Mouse (Mus musculus) limb, embryonic 11.5 days (tissue): ENCODE data around the gene Gm17545. TPM values are rescaled to one million over a fixed set of nuclear protein-coding genes. Genes with fewer than 3 reads are reported as not detected.

Source experiments
- ATAC-seq: fragments of 200-750 bp; cut with Nextera tagmentation; 2 replicates; pipeline ENCODE4 v1.8.0; 2017; ENCODE audit warnings: low read depth; ENCODE audit not compliant: insufficient number of reproducible peaks, low FRiP score, low TSS enrichment
- DNase-seq: peaks from one replicate; pipeline ENCODE4 v3.0.0-alpha.2; 2015; ENCODE audit warnings: low spot score
- H3K27ac ChIP-seq: fragments of 300-500 bp; sonication (generic); replicated peaks from 2 replicates; pipeline ENCODE4 v1.5.1; 2014; ENCODE audit warnings: low read depth, mild to moderate bottlenecking, low read length
- H3K27me3 ChIP-seq: fragments of 300-500 bp; sonication (generic); 2 replicates; pipeline ENCODE4 v1.6.1; 2014; ENCODE audit warnings: mild to moderate bottlenecking, low read length, mixed read lengths; ENCODE audit not compliant: control insufficient read depth, insufficient read depth
- H3K36me3 ChIP-seq: fragments of 300-500 bp; sonication (generic); 2 replicates; pipeline ENCODE4 v1.6.1; 2014; ENCODE audit warnings: mild to moderate bottlenecking, low read length, moderate library complexity, mixed read lengths; ENCODE audit not compliant: control insufficient read depth, insufficient read depth
- H3K4me1 ChIP-seq: fragments of 300-500 bp; sonication (generic); 2 replicates; pipeline ENCODE4 v1.6.1; 2014; ENCODE audit warnings: low read length, mixed read lengths; ENCODE audit not compliant: control insufficient read depth, insufficient read depth
- H3K4me2 ChIP-seq: fragments of 300-500 bp; sonication (generic); 2 replicates; pipeline ENCODE4 v1.6.1; 2014; ENCODE audit warnings: low read depth, mild to moderate bottlenecking, moderate library complexity; ENCODE audit not compliant: severe bottlenecking
- H3K4me3 ChIP-seq: fragments of 300-500 bp; sonication (generic); 2 replicates; pipeline ENCODE4 v1.5.1; 2014; ENCODE audit warnings: low read depth, low read length
- H3K9ac ChIP-seq: fragments of 300-500 bp; sonication (generic); 2 replicates; pipeline ENCODE4 v1.6.1; 2014; ENCODE audit warnings: mild to moderate bottlenecking, low read length
- H3K9me3 ChIP-seq: fragments of 300-500 bp; sonication (generic); 2 replicates; pipeline ENCODE4 v1.6.1; 2016; ENCODE audit warnings: low read length; ENCODE audit not compliant: control insufficient read depth
- WGBS: fragments of 180-500 bp; shearing (Covaris S2); extraction: QIAGEN DNeasy Blood & Tissue Kit; methylation state at CpG from one replicate; pipeline ENCODE4 v1.1.7; 2014; 5-methylcytosine and 5-hydroxymethylcytosine counted together
- polyA plus RNA-seq: library from polyadenylated mRNA; unstranded; fragments of >200 nt; fragmentation: Nextera tagmentation; extraction: Ambion mirVana; gene quantifications from 2 replicates; pipeline ENCODE4 v1.2.1, GENCODE M21; 2014

The Gm17545 gene
- polyA plus RNA-seq, 1 experiment from 2014 or later, result not detected

- WGBS, result 80% methylated on average over 3 of the region's 3 CpGs
- H3K4me3 ChIP-seq, result no peak overlapping the region
- ATAC-seq (no peak), DNase-seq (no peak)
- H3K4me1 ChIP-seq, result no peaks in the 10 kb centered on the region
- H3K27ac ChIP-seq, result no peak overlapping the region
- H3K4me2 ChIP-seq, result no peak overlapping the region
- no peaks in the 10 kb centered on the region for H3K9me3 ChIP-seq
- H3K27me3 ChIP-seq, result no peaks in the 10 kb centered on the region
- no peak overlapping the region for H3K9ac ChIP-seq
- H3K36me3 ChIP-seq, result no peaks in the 10 kb centered on the region
These were observed 34.2 kb upstream of the Gm17545 start for GRCm38 (mm10) chr9:22419877-22420276.

DNA sequence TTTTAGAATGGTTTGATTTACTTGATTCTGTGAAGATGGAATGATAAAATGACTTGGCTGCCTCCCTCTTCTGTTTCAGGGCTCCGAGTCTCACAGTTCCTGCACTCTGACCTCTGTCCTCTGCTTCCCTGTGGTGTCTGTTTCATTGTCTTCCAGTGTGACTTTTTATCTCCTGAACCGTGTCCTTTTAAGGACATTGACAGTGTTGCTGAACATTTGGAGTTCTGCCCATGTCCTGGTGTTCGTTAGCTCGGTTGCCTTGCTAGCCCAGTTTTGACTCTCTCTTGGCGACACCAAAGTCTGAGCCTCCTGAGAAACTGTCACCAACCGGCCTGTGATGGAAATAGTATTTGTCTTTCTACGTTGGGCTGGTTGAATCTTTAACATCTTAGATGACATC is 33.6 kb upstream of the Gm17545 start:
- WGBS, result 49% methylated on average over 7 of the region's 7 CpGs
- H3K4me3 ChIP-seq, result no peak overlapping the region
- H3K9me3 ChIP-seq, result no peaks in the 10 kb centered on the region
- H3K9ac ChIP-seq, result no peak overlapping the region
- no peak overlapping the region for H3K4me2 ChIP-seq
- ATAC-seq, result no peak
- H3K36me3 ChIP-seq, result no peaks in the 10 kb centered on the region
- H3K27me3 ChIP-seq, result no peaks in the 10 kb centered on the region
- no peak for DNase-seq
- no peaks in the 10 kb centered on the region for H3K4me1 ChIP-seq
- H3K27ac ChIP-seq, result no peak overlapping the region

DNA sequence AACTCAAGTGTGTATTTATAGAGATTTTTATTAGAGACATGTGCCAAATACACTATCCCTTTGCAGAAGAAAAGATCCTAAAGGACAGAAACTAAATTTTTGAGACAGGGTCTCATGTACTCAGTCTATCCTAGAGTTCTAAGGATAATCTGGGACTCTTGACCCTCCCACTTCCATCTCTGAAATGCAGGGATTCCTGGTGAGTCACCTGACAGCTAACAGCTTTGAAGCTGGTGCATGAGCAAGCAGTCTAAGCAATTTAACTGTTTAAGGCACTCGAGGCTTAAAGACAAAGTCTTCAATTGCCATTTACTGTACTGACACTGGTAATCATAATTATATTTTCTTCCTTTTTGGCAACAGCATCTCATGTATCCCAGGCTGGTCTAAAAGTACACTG is 31.5 kb upstream of the Gm17545 start:
- Histone ChIP-seq H3K9me3 (no peaks in the 10 kb centered on the region), H3K36me3 (no peaks in the 10 kb centered on the region), H3K4me1 (no peaks in the 10 kb centered on the region), H3K27ac (no peak overlapping the region), H3K4me3 (no peak overlapping the region), H3K4me2 (no peak overlapping the region), H3K27me3 (no peaks in the 10 kb centered on the region), H3K9ac (no peak overlapping the region)
- no peak for DNase-seq
- WGBS, result 55% methylated on average over 1 of the region's 1 CpGs
- ATAC-seq, result no peak

- Histone ChIP-seq H3K4me3 (no peak overlapping the region), H3K36me3 (no peaks in the 10 kb centered on the region), H3K27ac (no peak overlapping the region), H3K4me1 (no peaks in the 10 kb centered on the region), H3K9ac (no peak overlapping the region), H3K4me2 (no peak overlapping the region), H3K27me3 (no peaks in the 10 kb centered on the region), H3K9me3 (no peaks in the 10 kb centered on the region)
- DNase-seq, result no peak
- no peak for ATAC-seq
- 81% methylated on average over 1 of the region's 1 CpGs for WGBS
These were observed 30.6 kb upstream of the Gm17545 start for GRCm38 (mm10) chr9:22423507-22423906.

DNA sequence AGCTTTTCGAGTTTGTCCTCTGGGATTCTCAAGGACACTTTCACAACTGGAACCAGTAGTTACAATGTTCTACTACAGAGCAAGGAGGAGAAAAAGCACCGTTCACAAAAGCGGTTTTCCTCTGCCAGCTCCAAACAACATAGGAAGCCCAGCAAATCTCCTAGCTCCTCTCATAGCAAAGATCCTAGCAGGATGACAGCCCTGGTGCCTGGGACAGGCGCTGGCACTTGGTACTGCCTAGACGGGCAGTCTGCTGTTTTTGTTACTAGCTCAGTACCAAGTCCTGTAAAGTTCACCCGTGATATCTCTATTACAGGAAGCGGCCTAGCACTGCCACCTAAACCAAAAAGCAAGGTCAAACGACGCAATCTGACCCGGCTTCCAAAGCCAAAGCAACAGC is 29.9 kb upstream of the Gm17545 start:
- Histone ChIP-seq H3K9me3 (no peaks in the 10 kb centered on the region), H3K36me3 (no peaks in the 10 kb centered on the region), H3K27ac (no peak overlapping the region), H3K4me1 (no peaks in the 10 kb centered on the region), H3K4me3 (no peak overlapping the region), H3K27me3 (no peaks in the 10 kb centered on the region), H3K4me2 (no peak overlapping the region), H3K9ac (no peak overlapping the region)
- DNase-seq, result no peak
- 70% methylated on average over 10 of the region's 10 CpGs for WGBS
- ATAC-seq, result no peak

DNA sequence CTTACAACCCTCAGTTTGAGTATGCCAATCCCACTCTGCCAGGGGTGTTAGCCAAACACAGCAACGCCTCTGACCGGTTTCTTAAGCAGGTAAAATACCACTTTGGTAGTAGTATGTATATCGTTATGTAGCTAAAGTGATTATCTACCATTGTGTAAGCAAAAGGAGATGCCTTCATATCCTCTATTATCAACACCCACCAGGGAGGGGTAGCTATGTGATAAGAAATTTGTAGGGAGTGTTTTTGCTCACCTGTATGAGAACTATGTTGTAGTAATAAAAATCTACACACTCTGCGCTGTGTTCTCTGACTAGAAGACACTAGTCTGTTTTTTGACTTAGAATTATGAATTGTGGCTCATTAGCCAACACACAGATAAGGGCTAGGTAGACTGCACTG is 29.4 kb upstream of the Gm17545 start:
- Histone ChIP-seq H3K27ac (no peak overlapping the region), H3K9me3 (no peaks in the 10 kb centered on the region), H3K9ac (no peak overlapping the region), H3K4me2 (no peak overlapping the region), H3K36me3 (no peaks in the 10 kb centered on the region), H3K4me1 (peaks cover under 1% of the 10 kb centered on the region; the same call in 1 of the 2 replicates), H3K27me3 (no peaks in the 10 kb centered on the region), H3K4me3 (no peak overlapping the region)
- WGBS, result 91% methylated on average over 4 of the region's 4 CpGs
- DNase-seq (no peak), ATAC-seq (no peak)

DNA sequence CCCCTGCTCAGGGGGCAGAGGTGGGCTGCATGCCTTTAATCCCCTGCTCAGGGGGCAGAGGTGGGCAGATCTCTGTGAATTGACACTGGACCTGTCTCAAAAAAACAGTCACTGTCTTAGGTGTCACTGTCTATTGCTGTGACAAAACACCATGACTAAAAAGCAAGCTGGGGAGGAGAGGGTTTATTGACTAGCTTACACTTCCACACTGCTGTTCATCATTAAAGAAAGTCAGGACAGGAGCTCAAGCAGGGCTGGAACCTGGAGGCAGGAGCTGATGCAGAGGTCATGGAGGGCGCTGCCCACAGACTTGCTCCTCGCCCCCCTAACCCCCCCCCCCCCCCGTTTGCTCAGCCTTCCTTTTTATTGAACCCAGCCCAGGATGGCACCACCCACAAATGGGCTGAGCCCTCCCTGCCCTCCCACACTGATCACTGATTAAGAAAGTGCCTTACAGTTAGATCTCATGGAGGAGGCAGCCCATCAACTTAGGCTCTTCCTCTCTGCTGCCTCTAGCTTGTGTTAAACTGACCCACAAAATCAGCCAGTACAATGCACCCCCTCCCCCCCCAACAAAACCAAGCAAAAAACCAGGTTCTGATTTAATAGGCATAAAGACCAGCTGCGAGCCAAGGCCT is 25.9 kb upstream of the Gm17545 start:
- Histone ChIP-seq H3K9ac (no peak overlapping the region), H3K27ac (no peak overlapping the region; the same call in 1 of the 2 replicates), H3K9me3 (no peaks in the 10 kb centered on the region), H3K4me3 (no peak overlapping the region), H3K36me3 (no peaks in the 10 kb centered on the region), H3K4me1 (peaks cover 3% of the 10 kb centered on the region; the same call in 1 of the 2 replicates), H3K27me3 (no peaks in the 10 kb centered on the region), H3K4me2 (no peak overlapping the region)
- WGBS, result 25% methylated on average over 2 of the region's 4 CpGs
- DNase-seq (peak; percentile 24), ATAC-seq (peak; percentile 54; the same call in 1 of the 2 replicates)

- no peaks in the 10 kb centered on the region for H3K27me3 ChIP-seq
- no peaks in the 10 kb centered on the region for H3K36me3 ChIP-seq
- no peak overlapping the region for H3K4me2 ChIP-seq
- peaks cover 3% of the 10 kb centered on the region; the same call in 1 of the 2 replicates for H3K4me1 ChIP-seq
- no peak overlapping the region; the same call in 1 of the 2 replicates for H3K27ac ChIP-seq
- ATAC-seq (peak; percentile 51; the same call in 1 of the 2 replicates), DNase-seq (no peak)
- 68% methylated on average over 14 of the region's 14 CpGs for WGBS
- H3K9ac ChIP-seq, result no peak overlapping the region
- no peaks in the 10 kb centered on the region for H3K9me3 ChIP-seq
- no peak overlapping the region for H3K4me3 ChIP-seq
These were observed 25.3 kb upstream of the Gm17545 start for GRCm38 (mm10) chr9:22428666-22429410.
